Mouse (Mus musculus) G1E (cell line): ENCODE results near the gene Defa22. TPM values are rescaled to one million over a fixed set of nuclear protein-coding genes. Genes with fewer than 3 reads are reported as not detected.
"Not testable (repeated sequence)": the region's sequence is repeated elsewhere in the genome, so short reads cannot be mapped to it uniquely, and the experiment has no call there.

ENCODE experiments used
- ATAC-seq: 2 replicates; pipeline ENCODE4 v1.8.0; 2016; ENCODE audit warnings: mild to moderate bottlenecking; ENCODE audit not compliant: insufficient number of reproducible peaks, poor library complexity, low FRiP score, severe bottlenecking; ENCODE audit errors: extremely low read depth
- DNase-seq: peaks from one replicate; pipeline ENCODE4 v3.0.0; 2012; ENCODE audit warnings: low spot score
- H3K27me3 ChIP-seq: 2 replicates; pipeline ENCODE4 v1.6.1; 2012; ENCODE audit warnings: mild to moderate bottlenecking, low read length, inconsistent platforms; ENCODE audit not compliant: insufficient read depth
- H3K36me3 ChIP-seq: replicated peaks from 2 replicates; pipeline ENCODE3; 2012; ENCODE audit warnings: mild to moderate bottlenecking, inconsistent platforms
- H3K4me1 ChIP-seq: 2 replicates; pipeline ENCODE4 v1.6.1; 2012; ENCODE audit warnings: low read depth, low read length, inconsistent platforms, mixed read lengths; ENCODE audit not compliant: insufficient read depth
- H3K4me3 ChIP-seq: 2 replicates; pipeline ENCODE4 v1.5.1; 2012; ENCODE audit warnings: low read depth, mild to moderate bottlenecking, inconsistent platforms, low read length, moderate library complexity, mixed read lengths
- H3K9me3 ChIP-seq: replicated peaks from 2 replicates; pipeline ENCODE4 v1.6.1; 2012; ENCODE audit warnings: inconsistent platforms
- polyA plus RNA-seq: library from polyadenylated mRNA; stranded (reverse); fragments of >175 nt; gene quantifications from 2 replicates; pipeline ENCODE4 v1.2.3, GENCODE M21; 2012
- total RNA-seq, 2 experiments: library from RNA; stranded (forward) in 1 of 2; stranded (reverse) in 1 of 2; fragments of 200-1000 nt in 1 of 2; fragments of >200 nt in 1 of 2; fragmentation: Nextera tagmentation in 1 of 2; gene quantifications; 2 replicates each; pipeline ENCODE4 v1.2.3; 2014 to 2017

Gene Defa22
- not detected in 2 replicates for total RNA-seq (2014; fragmentation: Nextera tagmentation)
- not detected in 2 replicates for total RNA-seq (2017)
- not detected in 2 replicates for polyA plus RNA-seq

GRCm38 (mm10) chr8:21161977-21162376 is at the start of gene Defa22:
Gene Defa22, plus strand, starts transcription at chr8:21162277.
- H3K36me3 ChIP-seq, H3K4me3 ChIP-seq, H3K9me3 ChIP-seq, DNase-seq, H3K4me1 ChIP-seq, ATAC-seq, H3K27me3 ChIP-seq: not testable (repeated sequence)

- not testable (repeated sequence) for ATAC-seq, H3K36me3 ChIP-seq, H3K4me3 ChIP-seq, H3K9me3 ChIP-seq, DNase-seq, H3K4me1 ChIP-seq, H3K27me3 ChIP-seq
Observed at GRCm38 (mm10) chr8:21134342-21134741, 27.7 kb upstream of the Defa22 start, which contains the start of gene Defa30. Gene Defa30, plus strand, starts transcription at chr8:21134642.

- not testable (repeated sequence) for H3K9me3 ChIP-seq, ATAC-seq, H3K4me1 ChIP-seq, H3K27me3 ChIP-seq, H3K4me3 ChIP-seq, H3K36me3 ChIP-seq, DNase-seq
Observed at GRCm38 (mm10) chr8:21191314-21191713, 29.2 kb downstream of the Defa22 start, which contains the start of gene Defa31. Gene Defa31, plus strand, starts transcription at chr8:21191614.

GRCm38 (mm10) chr8:21201261-21201660 is 39.2 kb downstream of the Defa22 start, which contains the start of gene Gm15293:
Gene Gm15293, plus strand, starts transcription at chr8:21201561.
- not testable (repeated sequence) for H3K4me1 ChIP-seq, ATAC-seq, H3K27me3 ChIP-seq, H3K36me3 ChIP-seq, H3K9me3 ChIP-seq, H3K4me3 ChIP-seq, DNase-seq

Other genes starting within 250 kb of the Defa22 start
- gene Gm6040, start 240.2 kb upstream of the Defa22 start, total RNA-seq (2014; fragmentation: Nextera tagmentation) = not detected in 2 replicates
- not detected in 2 replicates for gene Gm6040, start 240.2 kb upstream of the Defa22 start, total RNA-seq (2017)
- gene Gm6040, start 240.2 kb upstream of the Defa22 start, polyA plus RNA-seq = not detected in 2 replicates
- not detected in 2 replicates for gene AY761185, start 217.6 kb upstream of the Defa22 start, total RNA-seq (2014; fragmentation: Nextera tagmentation)
- gene AY761185, start 217.6 kb upstream of the Defa22 start, total RNA-seq (2017) = not detected in 2 replicates
- not detected in 2 replicates for gene AY761185, start 217.6 kb upstream of the Defa22 start, polyA plus RNA-seq
- gene Defa21, start 136.7 kb upstream of the Defa22 start, total RNA-seq (2014; fragmentation: Nextera tagmentation) = not detected in 2 replicates
- not detected in 2 replicates for gene Defa21, start 136.7 kb upstream of the Defa22 start, total RNA-seq (2017)
- not detected in 2 replicates for gene Defa21, start 136.7 kb upstream of the Defa22 start, polyA plus RNA-seq
- gene Defa23, start 107.2 kb upstream of the Defa22 start, total RNA-seq (2014; fragmentation: Nextera tagmentation) = not detected in 2 replicates
- not detected in 2 replicates for gene Defa23, start 107.2 kb upstream of the Defa22 start, total RNA-seq (2017)
- gene Defa23, start 107.2 kb upstream of the Defa22 start, polyA plus RNA-seq = not detected in 2 replicates
- gene Defa35, start 97.2 kb upstream of the Defa22 start, total RNA-seq (2014; fragmentation: Nextera tagmentation) = not detected in 2 replicates
- gene Defa35, start 97.2 kb upstream of the Defa22 start, total RNA-seq (2017) = not detected in 2 replicates
- gene Defa35, start 97.2 kb upstream of the Defa22 start, polyA plus RNA-seq = not detected in 2 replicates
- not detected in 2 replicates for gene Defa25, start 77.8 kb upstream of the Defa22 start, total RNA-seq (2014; fragmentation: Nextera tagmentation)
- not detected in 2 replicates for gene Defa25, start 77.8 kb upstream of the Defa22 start, total RNA-seq (2017)
- not detected in 2 replicates for gene Defa25, start 77.8 kb upstream of the Defa22 start, polyA plus RNA-seq
- not detected in 2 replicates for gene Gm14851, start 66.2 kb upstream of the Defa22 start, total RNA-seq (2014; fragmentation: Nextera tagmentation)
- gene Gm14851, start 66.2 kb upstream of the Defa22 start, total RNA-seq (2017) = not detected in 2 replicates
- gene Gm14851, start 66.2 kb upstream of the Defa22 start, polyA plus RNA-seq = not detected in 2 replicates
- gene Defa30, start 27.6 kb upstream of the Defa22 start, total RNA-seq (2014; fragmentation: Nextera tagmentation) = not detected in 2 replicates
- not detected in 2 replicates for gene Defa30, start 27.6 kb upstream of the Defa22 start, total RNA-seq (2017)
- gene Defa30, start 27.6 kb upstream of the Defa22 start, polyA plus RNA-seq = not detected in 2 replicates
- not detected in 2 replicates for gene Defa31, start 29.3 kb downstream of the Defa22 start, total RNA-seq (2014; fragmentation: Nextera tagmentation)
- gene Defa31, start 29.3 kb downstream of the Defa22 start, total RNA-seq (2017) = not detected in 2 replicates
- gene Defa31, start 29.3 kb downstream of the Defa22 start, polyA plus RNA-seq = not detected in 2 replicates
- gene Gm15293, start 39.3 kb downstream of the Defa22 start, total RNA-seq (2014; fragmentation: Nextera tagmentation) = not detected in 2 replicates
- not detected in 2 replicates for gene Gm15293, start 39.3 kb downstream of the Defa22 start, total RNA-seq (2017)
- not detected in 2 replicates for gene Gm15293, start 39.3 kb downstream of the Defa22 start, polyA plus RNA-seq
- not detected in 2 replicates for gene Gm15292, start 87.5 kb downstream of the Defa22 start, total RNA-seq (2014; fragmentation: Nextera tagmentation)
- gene Gm15292, start 87.5 kb downstream of the Defa22 start, total RNA-seq (2017) = not detected in 2 replicates
- gene Gm15292, start 87.5 kb downstream of the Defa22 start, polyA plus RNA-seq = not detected in 2 replicates
- gene Defa27, start 153.3 kb downstream of the Defa22 start, total RNA-seq (2014; fragmentation: Nextera tagmentation) = not detected in 2 replicates
- not detected in 2 replicates for gene Defa27, start 153.3 kb downstream of the Defa22 start, total RNA-seq (2017)
- not detected in 2 replicates for gene Defa27, start 153.3 kb downstream of the Defa22 start, polyA plus RNA-seq
- not detected in 2 replicates for gene Defa29, start 164.7 kb downstream of the Defa22 start, total RNA-seq (2014; fragmentation: Nextera tagmentation)
- not detected in 2 replicates for gene Defa29, start 164.7 kb downstream of the Defa22 start, total RNA-seq (2017)
- not detected in 2 replicates for gene Defa29, start 164.7 kb downstream of the Defa22 start, polyA plus RNA-seq
- not detected in 2 replicates for gene Defa2, start 216.2 kb downstream of the Defa22 start, total RNA-seq (2014; fragmentation: Nextera tagmentation)
- gene Defa2, start 216.2 kb downstream of the Defa22 start, total RNA-seq (2017) = not detected in 2 replicates
- not detected in 2 replicates for gene Defa2, start 216.2 kb downstream of the Defa22 start, polyA plus RNA-seq
- not detected in 2 replicates for gene Defa33, start 229.5 kb downstream of the Defa22 start, total RNA-seq (2014; fragmentation: Nextera tagmentation)
- gene Defa33, start 229.5 kb downstream of the Defa22 start, total RNA-seq (2017) = not detected in 2 replicates
- gene Defa33, start 229.5 kb downstream of the Defa22 start, polyA plus RNA-seq = not detected in 2 replicates